Mouse (Mus musculus) liver, embryonic 11.5 days (tissue): ENCODE measurements around the gene Car9. TPM values are rescaled to one million over a fixed set of nuclear protein-coding genes. Genes with fewer than 3 reads are reported as not detected.

Source experiments
- polyA plus RNA-seq: library from polyadenylated mRNA; unstranded; fragments of >200 nt; fragmentation: Nextera tagmentation; extraction: Ambion mirVana; gene quantifications from 2 replicates; pipeline ENCODE4 v1.2.1, GENCODE M21; 2014

Gene Car9
- polyA plus RNA-seq, 1 experiment from 2014 or later = 2.0 TPM

Other genes starting within 250 kb of the Car9 start
- gene Atp8b5, start 239.8 kb upstream of the Car9 start, polyA plus RNA-seq = 0.25 and 0.29 TPM in 2 replicates
- gene Rusc2, start 125.0 kb upstream of the Car9 start, polyA plus RNA-seq = 1.4 and 2.0 TPM in 2 replicates
- gene Fam166b, start 77.8 kb upstream of the Car9 start, polyA plus RNA-seq = not detected in 2 replicates
- gene Tesk1, start 65.0 kb upstream of the Car9 start, polyA plus RNA-seq = 4.3 TPM in 2 replicates
- 1.2 and 1.3 TPM in 2 replicates for gene Cd72, start 52.3 kb upstream of the Car9 start, polyA plus RNA-seq
- gene Sit1, start 23.2 kb upstream of the Car9 start, polyA plus RNA-seq = not detected in 2 replicates
- 60.3 and 60.5 TPM in 2 replicates for gene Ccdc107, start 14.1 kb upstream of the Car9 start, polyA plus RNA-seq
- 45.1 and 46.1 TPM in 2 replicates for gene Arhgef39, start 7.3 kb upstream of the Car9 start, polyA plus RNA-seq
- gene Tpm2, start 16.8 kb downstream of the Car9 start, polyA plus RNA-seq = 46.4 and 51.2 TPM in 2 replicates
- 29.6 and 31.3 TPM in 2 replicates for gene Creb3, start 55.4 kb downstream of the Car9 start, polyA plus RNA-seq
- gene Tln1, start 55.7 kb downstream of the Car9 start, polyA plus RNA-seq = 66.4 and 68.4 TPM in 2 replicates
- gene Rgp1, start 71.7 kb downstream of the Car9 start, polyA plus RNA-seq = 18.4 and 22.9 TPM in 2 replicates
- 18.8 and 20.3 TPM in 2 replicates for gene Gba2, start 71.9 kb downstream of the Car9 start, polyA plus RNA-seq
- gene Msmp, start 77.5 kb downstream of the Car9 start, polyA plus RNA-seq = 0.75 and 2.2 TPM in 2 replicates
- gene Npr2, start 125.0 kb downstream of the Car9 start, polyA plus RNA-seq = 3.2 and 4.5 TPM in 2 replicates
- 0.30 and 1.5 TPM in 2 replicates for gene Spag8, start 146.6 kb downstream of the Car9 start, polyA plus RNA-seq
- gene Hint2, start 149.5 kb downstream of the Car9 start, polyA plus RNA-seq = 87.8 and 88.0 TPM in 2 replicates
- gene Tmem8b, start 162.0 kb downstream of the Car9 start, polyA plus RNA-seq = 0.84 and 1.1 TPM in 2 replicates
- 2.2 and 2.3 TPM in 2 replicates for gene Fam221b, start 162.2 kb downstream of the Car9 start, polyA plus RNA-seq
- gene Olfr70, start 193.8 kb downstream of the Car9 start, polyA plus RNA-seq = not detected in 2 replicates
- not detected in 2 replicates for gene Olfr71, start 203.3 kb downstream of the Car9 start, polyA plus RNA-seq
- gene Hrct1, start 220.2 kb downstream of the Car9 start, polyA plus RNA-seq = 0.25 and 0.45 TPM in 2 replicates
- gene Spaar, start 223.1 kb downstream of the Car9 start, polyA plus RNA-seq = 0.13 TPM in 1 of 2 replicates, not detected in the other